Mouse (Mus musculus) cerebral cortex, adult 2 months (tissue): Measurements from ENCODE around the gene Cyp2c69.

ENCODE experiments used
- WGBS: fragments of 180-500 bp; shearing (Covaris S2); methylation state at CpG from one replicate; pipeline ENCODE4 v1.1.7; 2018; 5-methylcytosine and 5-hydroxymethylcytosine counted together

Cyp2c69 gene

GRCm38 (mm10) chr19:39886699-39887098 is at the start of gene Cyp2c69:
TSS of gene Cyp2c69 (minus strand) at chr19:39886799.
- 86% methylated on average over 3 of the region's 3 CpGs for WGBS

DNA sequence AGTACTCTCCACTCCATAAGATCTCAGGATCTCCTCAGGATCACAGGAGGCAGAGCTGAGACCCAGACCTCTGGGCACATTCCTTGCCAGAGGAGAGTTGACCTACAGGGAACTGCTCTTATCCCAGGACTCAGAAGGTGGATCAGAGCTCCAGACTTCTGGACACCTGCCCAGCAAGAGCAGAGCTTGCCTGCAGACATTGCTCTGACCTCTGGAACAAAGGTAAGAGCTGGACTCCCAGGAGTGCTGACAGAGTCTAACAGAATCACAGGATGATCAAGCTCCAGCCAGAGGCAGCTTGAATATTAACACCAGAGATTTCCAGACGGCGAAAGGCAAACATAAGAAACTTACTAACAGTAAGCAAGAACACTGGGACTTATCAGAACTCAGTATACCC is 48.8 kb upstream of the Cyp2c69 start:
- 79% methylated on average over 2 of the region's 2 CpGs for WGBS

DNA sequence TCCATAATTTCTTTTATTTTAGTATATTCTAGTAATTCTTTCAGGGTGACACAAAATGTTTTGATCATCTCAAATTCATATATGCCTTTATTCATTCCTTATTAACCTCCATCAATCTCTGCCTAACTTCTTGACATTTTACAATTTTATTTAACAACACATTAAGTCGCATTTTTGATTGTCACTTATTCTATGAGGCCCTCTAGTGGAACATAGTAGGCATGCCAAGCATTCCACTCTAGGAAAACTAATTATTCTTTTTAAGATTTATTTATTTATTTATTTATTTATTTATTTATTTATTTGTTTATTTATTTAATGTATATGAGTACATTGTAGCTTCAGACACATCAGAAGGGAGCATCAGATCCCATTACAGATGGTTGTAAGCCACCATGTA is 43.4 kb upstream of the Cyp2c69 start:
- WGBS, result 64% methylated on average over 1 of the region's 1 CpGs

DNA sequence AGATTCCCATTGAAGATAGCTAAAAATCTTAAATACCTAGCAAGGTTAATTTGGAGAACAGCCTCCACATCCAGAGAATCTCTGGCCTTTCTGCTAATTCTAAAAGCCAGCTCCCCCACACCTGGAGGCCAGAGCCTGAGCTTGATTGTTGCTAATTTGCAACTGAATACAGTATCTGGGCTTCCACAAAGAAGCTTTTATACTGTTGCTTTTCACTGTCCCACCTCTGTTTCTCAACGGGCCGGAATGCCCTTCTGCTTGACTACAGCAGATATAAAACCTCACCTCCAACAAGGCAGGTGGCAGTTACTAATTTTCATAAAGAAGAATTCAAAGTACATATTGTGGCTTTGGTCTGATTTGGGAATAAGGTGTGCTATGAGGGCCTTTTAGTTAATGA is 15.1 kb upstream of the Cyp2c69 start:
- 78% methylated on average over 2 of the region's 2 CpGs for WGBS

DNA sequence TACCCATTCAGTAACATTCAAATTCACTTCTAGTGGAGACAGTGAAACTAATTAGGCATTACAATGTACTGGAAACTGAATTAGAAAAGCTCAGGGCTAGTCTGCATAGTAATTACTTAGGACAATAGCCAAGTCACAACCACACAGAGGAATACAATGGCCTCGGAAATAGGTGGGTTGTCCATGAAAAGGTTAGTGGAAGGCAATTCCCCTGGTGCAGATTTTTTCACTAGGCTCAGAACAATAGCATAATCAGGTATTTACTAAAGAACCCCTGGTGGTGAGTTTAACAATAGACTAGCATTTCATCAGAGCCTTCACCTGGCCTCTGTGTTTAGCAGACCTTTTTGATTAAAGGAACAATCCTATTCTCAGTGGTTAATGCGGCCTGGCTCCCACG is 3.5 kb upstream of the Cyp2c69 start:
- 65% methylated on average over 3 of the region's 3 CpGs for WGBS

GRCm38 (mm10) chr19:39866133-39866532 is 20.5 kb downstream of the Cyp2c69 start:
- 58% methylated on average over 1 of the region's 1 CpGs for WGBS

- WGBS, result 70% methylated on average over 2 of the region's 2 CpGs
These were observed 65.7 kb downstream of the Cyp2c69 start for GRCm38 (mm10) chr19:39820931-39821330.

GRCm38 (mm10) chr19:39816400-39816799 is 70.2 kb downstream of the Cyp2c69 start:
- 92% methylated on average over 1 of the region's 1 CpGs for WGBS

GRCm38 (mm10) chr19:39815991-39816390 is 70.6 kb downstream of the Cyp2c69 start:
- 43% methylated on average over 4 of the region's 4 CpGs for WGBS

DNA sequence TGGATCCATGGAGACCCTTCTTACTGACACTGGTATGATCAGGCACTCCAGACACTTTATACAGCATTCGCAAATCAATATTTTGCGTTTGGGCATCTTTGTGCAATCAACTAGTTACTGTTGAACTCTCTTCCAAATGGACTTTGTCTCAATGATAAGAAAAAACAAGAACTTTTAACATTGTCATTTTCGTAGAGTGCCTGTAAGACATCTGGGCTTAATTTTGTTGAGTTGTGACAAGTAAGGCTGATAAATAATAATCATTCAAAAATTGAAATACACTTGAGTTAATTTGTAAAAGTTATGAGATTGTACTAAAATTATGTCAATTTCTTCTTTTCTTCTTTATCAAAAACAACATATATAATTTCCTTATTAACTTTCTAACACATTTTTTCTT is 73.9 kb downstream of the Cyp2c69 start, which contains the start of gene Cyp2c40:
Gene Cyp2c40 (minus strand): TSS at position 101 of the 400 bp plus-strand sequence.
- WGBS, result 91% methylated on average over 3 of the region's 3 CpGs
